Mouse (Mus musculus): Measurements from ENCODE around the gene Ntng1. TPM values are rescaled to one million over a fixed set of nuclear protein-coding genes. Genes with fewer than 3 reads are reported as not detected.

Gene Ntng1
- polyA plus RNA-seq (2014; fragmentation: Nextera tagmentation; extraction: Ambion mirVana) = 0.91 and 2.2 TPM in 2 replicates

DNA sequence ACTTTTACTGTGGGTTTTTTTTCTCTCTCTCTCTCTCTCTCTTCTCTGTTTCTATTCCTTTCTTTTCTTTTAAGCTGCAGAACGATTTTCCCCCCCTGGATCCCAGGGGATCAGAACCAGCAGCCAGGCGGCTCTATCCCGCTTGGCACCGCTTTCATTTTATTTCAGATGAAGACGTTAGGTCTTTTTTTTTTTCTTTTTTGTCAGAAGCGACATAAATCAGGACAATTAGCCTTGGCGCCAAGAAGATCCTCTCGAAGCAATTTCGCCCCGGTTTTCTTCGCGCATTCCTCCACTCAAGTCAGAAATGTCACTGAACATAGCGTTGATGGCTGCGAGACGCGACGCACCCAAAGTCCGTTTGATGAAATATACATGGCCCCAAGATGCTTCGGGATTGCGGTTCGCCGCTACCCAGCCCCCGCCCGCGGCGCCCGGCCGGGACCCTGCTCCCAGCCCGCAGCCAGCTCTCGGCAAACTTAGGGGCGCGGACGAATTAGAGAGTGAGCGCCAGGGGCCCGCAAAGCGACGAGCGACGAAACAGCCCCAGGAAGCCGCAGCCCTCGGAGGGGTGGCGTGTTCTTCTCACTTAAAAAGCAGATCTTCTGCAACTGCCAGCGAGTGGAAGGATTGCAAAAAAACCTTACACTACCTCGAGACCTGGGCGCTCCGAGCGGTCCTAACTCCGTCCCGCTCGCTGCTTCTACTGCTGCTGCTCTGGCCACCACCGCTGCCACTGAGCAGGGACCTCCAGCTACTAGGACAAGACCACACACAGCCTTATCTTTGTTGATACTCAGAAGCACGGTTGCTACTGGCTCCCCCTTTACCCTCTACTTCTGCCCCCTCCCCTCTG lies at the start of gene Ntng1:
Gene Ntng1 (minus strand): TSS at position 806 of the 856 bp plus-strand sequence.
- Histone ChIP-seq H3K9ac (ENCODE audit: low read length) (peak within 1 kb of the TSS; percentile 62), H3K36me3 (ENCODE audit: control insufficient read depth, insufficient read depth, low read length) (no peaks in the 10 kb centered on the region), H3K27ac (replicated peaks; ENCODE audit: low read depth, low read length) (no peak within 1 kb of the TSS), H3K4me2 (ENCODE audit: low read depth, severe bottlenecking) (peak within 1 kb of the TSS; percentile 99), H3K27me3 (ENCODE audit: control insufficient read depth, insufficient read depth, low read length) (peaks cover 2% of the 10 kb centered on the region; the same call in 1 of the 2 replicates), H3K4me1 (ENCODE audit: control insufficient read depth, insufficient read depth, low read length) (no peaks in the 10 kb centered on the region; the same call in 1 of the 2 replicates), H3K4me3 (ENCODE audit: low read depth, low read length) (peak within 1 kb of the TSS; percentile 61), H3K9me3 (ENCODE audit: control insufficient read depth, low read length) (no peaks in the 10 kb centered on the region)
- WGBS = under 1% methylated on average over 52 of the region's 52 CpGs
- DNase-seq (ENCODE audit: low spot score) = peak; percentile 74
- ATAC-seq (ENCODE audit: insufficient number of reproducible peaks, low FRiP score, low TSS enrichment, low read depth) = peak; percentile 46

DNA sequence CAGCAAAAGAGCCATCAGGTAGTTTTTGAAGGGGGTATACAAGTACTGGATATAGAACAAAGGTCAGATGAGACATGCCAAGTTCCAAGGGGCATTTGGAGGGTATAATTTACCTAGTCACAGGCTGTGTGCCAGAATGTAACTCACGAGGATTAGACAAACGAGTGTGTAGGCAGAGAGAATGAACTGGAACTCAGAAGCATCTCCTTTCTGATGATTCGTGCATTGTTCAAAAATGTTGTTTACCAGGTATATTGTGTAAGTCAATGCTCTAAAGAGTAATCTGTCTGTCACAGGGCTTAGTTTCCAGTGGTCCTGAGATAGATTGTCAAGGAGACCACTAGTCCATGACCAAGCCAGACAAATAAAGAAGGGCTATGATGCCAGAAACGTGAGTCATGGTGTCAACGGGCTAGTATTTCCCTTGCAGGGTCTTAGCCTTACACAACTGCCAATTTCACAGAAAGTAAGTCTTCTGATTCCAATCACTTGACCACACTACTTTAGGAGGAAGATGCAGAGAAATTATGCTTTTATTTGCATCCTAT lies 43.7 kb upstream of the Ntng1 start:
- Histone ChIP-seq H3K9me3 (ENCODE audit: control insufficient read depth, low read length) (no peaks in the 10 kb centered on the region), H3K9ac (ENCODE audit: low read length) (no peak overlapping the region)

DNA sequence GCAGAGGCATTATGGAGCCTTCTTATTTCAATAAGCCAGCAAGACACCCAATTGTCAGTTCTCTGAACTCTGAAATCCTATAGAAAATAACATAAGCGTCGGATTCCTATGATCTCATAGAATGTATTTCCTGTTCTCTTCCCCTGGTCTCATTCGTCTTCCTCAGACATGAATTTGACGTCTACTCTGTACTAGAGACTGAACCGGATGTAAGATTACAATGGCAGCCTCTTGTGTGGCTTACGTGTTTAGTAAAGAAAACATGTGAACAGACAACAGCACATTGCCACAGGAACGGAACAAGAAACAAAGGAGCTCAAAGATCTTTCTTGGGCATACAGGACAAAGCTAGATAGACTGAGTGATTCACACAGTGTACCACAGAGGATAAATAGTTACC lies 5.3 kb upstream of the Ntng1 start:
- H3K9me3 ChIP-seq (ENCODE audit: control insufficient read depth, low read length) = no peaks in the 10 kb centered on the region
- H3K4me1 ChIP-seq (ENCODE audit: control insufficient read depth, insufficient read depth, low read length) = no peaks in the 10 kb centered on the region
- DNase-seq (ENCODE audit: low spot score) (no peak), ATAC-seq (ENCODE audit: insufficient number of reproducible peaks, low FRiP score, low TSS enrichment, low read depth) (no peak)
- H3K4me2 ChIP-seq (ENCODE audit: low read depth, severe bottlenecking) = no peak overlapping the region
- 84% methylated on average over 7 of the region's 7 CpGs for WGBS
- no peak overlapping the region for H3K27ac ChIP-seq (replicated peaks; ENCODE audit: low read depth, low read length)
- H3K4me3 ChIP-seq (ENCODE audit: low read depth, low read length) = no peak overlapping the region
- no peaks in the 10 kb centered on the region for H3K27me3 ChIP-seq (ENCODE audit: control insufficient read depth, insufficient read depth, low read length)
- no peaks in the 10 kb centered on the region for H3K36me3 ChIP-seq (ENCODE audit: control insufficient read depth, insufficient read depth, low read length)
- no peak overlapping the region for H3K9ac ChIP-seq (ENCODE audit: low read length)

More for the DNA sequence above, 43.7 kb upstream of the Ntng1 start:
- ATAC-seq (ENCODE audit: insufficient number of reproducible peaks, low FRiP score, low TSS enrichment, low read depth) (no peak), DNase-seq (ENCODE audit: low spot score) (no peak)
- no peak overlapping the region for H3K27ac ChIP-seq (replicated peaks; ENCODE audit: low read depth, low read length)
- H3K4me2 ChIP-seq (ENCODE audit: low read depth, severe bottlenecking) = no peak overlapping the region
- H3K4me1 ChIP-seq (ENCODE audit: control insufficient read depth, insufficient read depth, low read length) = no peaks in the 10 kb centered on the region
- no peaks in the 10 kb centered on the region for H3K36me3 ChIP-seq (ENCODE audit: control insufficient read depth, insufficient read depth, low read length)
- no peak overlapping the region for H3K4me3 ChIP-seq (ENCODE audit: low read depth, low read length)
- WGBS = 85% methylated on average over 5 of the region's 5 CpGs
- H3K27me3 ChIP-seq (ENCODE audit: control insufficient read depth, insufficient read depth, low read length) = no peaks in the 10 kb centered on the region

DNA sequence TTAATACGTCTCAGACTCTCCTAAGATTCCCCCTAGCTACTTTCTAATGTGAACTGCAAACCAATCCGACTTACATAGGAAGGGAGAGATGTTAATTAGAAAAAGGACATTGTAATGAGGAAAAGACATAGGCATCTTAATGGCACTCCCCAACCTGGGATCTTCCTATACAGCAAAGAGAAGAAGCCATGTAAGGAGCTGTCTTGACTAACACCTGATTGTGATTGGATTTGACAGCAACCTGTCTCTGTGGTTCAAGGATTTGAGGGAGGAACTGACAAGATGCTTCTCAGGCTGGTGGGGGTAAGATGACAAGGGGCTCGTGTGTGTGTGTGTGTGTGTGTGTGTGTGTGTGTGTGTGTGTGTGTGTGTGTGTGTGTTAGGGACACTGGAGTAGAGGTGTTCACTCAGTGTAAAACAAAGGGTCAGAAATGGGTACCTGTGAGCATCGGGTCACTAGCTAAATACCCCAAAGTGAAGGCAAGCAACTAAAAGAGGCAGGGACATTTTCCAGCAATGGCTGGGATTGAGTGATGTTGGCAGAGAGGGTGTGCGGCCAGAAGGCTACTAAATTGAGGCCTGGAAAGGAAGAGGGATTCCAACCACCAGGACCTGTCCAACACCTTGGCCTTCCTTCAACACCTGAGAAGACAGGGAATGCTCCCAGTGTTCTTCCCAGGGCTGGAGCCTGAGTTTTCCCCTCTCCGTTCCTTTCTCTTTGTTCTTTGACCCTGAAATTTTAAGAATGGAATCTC lies 667 bp upstream of the Ntng1 start:
- Histone ChIP-seq H3K9ac (ENCODE audit: low read length) (no peak overlapping the region), H3K9me3 (ENCODE audit: control insufficient read depth, low read length) (no peaks in the 10 kb centered on the region), H3K4me3 (ENCODE audit: low read depth, low read length) (no peak overlapping the region), H3K36me3 (ENCODE audit: control insufficient read depth, insufficient read depth, low read length) (no peaks in the 10 kb centered on the region), H3K27ac (replicated peaks; ENCODE audit: low read depth, low read length) (no peak overlapping the region), H3K4me1 (ENCODE audit: control insufficient read depth, insufficient read depth, low read length) (no peaks in the 10 kb centered on the region; the same call in 1 of the 2 replicates), H3K4me2 (ENCODE audit: low read depth, severe bottlenecking) (no peak overlapping the region; the same call in 1 of the 2 replicates), H3K27me3 (ENCODE audit: control insufficient read depth, insufficient read depth, low read length) (peaks cover 2% of the 10 kb centered on the region; the same call in 1 of the 2 replicates)
- 41% methylated on average over 6 of the region's 6 CpGs for WGBS
- DNase-seq (ENCODE audit: low spot score) (no peak), ATAC-seq (ENCODE audit: insufficient number of reproducible peaks, low FRiP score, low TSS enrichment, low read depth) (no peak)

DNA sequence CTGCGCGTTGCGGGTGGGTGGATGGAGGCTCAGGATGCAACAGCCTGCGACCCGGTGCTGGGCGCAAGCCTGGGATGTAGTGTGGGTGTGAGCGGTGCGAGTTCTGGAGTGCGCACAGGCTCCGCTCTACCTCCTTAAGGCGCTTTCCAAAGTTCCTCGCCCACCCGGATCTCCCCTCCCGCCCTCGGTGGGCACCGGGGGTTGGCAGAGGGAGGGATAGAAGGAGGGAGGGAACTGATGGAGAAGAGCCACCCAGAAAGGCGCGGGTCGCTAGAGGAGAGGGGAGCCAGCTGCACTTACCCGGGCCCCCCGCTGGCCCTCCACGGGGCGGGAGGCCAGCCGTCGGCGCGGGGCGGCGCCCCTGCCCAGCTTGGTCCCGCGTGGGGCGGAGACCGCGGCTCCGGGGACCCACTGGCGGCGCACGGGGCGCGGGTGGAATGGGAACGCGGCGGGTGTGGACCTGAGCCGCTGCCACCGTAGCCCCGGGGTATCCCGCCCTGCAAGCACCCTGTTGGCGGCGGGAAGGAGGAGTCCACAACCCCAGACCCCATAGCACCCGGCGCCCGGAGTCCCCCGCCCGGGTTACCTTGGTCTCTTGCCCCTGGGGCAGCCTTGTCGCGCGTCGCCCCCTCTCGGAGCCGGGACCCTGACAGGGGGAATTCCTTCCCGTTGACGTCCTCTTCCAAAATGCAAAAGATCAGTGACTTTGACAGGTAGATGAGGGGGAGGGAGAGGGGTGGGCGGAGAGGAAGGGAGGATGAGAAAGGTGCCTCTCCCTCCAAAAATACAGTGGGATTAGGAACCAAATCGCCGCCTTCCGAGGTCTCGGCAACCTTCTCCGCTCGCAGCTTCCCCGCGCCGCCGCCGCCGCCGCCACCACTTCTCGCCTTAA lies 1.3 kb downstream of the Ntng1 start:
- H3K4me2 ChIP-seq (ENCODE audit: low read depth, severe bottlenecking) = peak overlapping the region; percentile 99
- peak; percentile 53 for DNase-seq (ENCODE audit: low spot score)
- no peaks in the 10 kb centered on the region for H3K9me3 ChIP-seq (ENCODE audit: control insufficient read depth, low read length)
- ATAC-seq (ENCODE audit: insufficient number of reproducible peaks, low FRiP score, low TSS enrichment, low read depth) = peak; percentile 64; the same call in 1 of the 2 replicates
- H3K4me3 ChIP-seq (ENCODE audit: low read depth, low read length) = peak overlapping the region; percentile 61
- H3K27ac ChIP-seq (replicated peaks; ENCODE audit: low read depth, low read length) = no peak overlapping the region
- peak overlapping the region; percentile 62 for H3K9ac ChIP-seq (ENCODE audit: low read length)
- H3K36me3 ChIP-seq (ENCODE audit: control insufficient read depth, insufficient read depth, low read length) = no peaks in the 10 kb centered on the region
- H3K27me3 ChIP-seq (ENCODE audit: control insufficient read depth, insufficient read depth, low read length) = peaks cover 2% of the 10 kb centered on the region; the same call in 1 of the 2 replicates
- no peaks in the 10 kb centered on the region; the same call in 1 of the 2 replicates for H3K4me1 ChIP-seq (ENCODE audit: control insufficient read depth, insufficient read depth, low read length)
- WGBS = under 1% methylated on average over 57 of the region's 77 CpGs

DNA sequence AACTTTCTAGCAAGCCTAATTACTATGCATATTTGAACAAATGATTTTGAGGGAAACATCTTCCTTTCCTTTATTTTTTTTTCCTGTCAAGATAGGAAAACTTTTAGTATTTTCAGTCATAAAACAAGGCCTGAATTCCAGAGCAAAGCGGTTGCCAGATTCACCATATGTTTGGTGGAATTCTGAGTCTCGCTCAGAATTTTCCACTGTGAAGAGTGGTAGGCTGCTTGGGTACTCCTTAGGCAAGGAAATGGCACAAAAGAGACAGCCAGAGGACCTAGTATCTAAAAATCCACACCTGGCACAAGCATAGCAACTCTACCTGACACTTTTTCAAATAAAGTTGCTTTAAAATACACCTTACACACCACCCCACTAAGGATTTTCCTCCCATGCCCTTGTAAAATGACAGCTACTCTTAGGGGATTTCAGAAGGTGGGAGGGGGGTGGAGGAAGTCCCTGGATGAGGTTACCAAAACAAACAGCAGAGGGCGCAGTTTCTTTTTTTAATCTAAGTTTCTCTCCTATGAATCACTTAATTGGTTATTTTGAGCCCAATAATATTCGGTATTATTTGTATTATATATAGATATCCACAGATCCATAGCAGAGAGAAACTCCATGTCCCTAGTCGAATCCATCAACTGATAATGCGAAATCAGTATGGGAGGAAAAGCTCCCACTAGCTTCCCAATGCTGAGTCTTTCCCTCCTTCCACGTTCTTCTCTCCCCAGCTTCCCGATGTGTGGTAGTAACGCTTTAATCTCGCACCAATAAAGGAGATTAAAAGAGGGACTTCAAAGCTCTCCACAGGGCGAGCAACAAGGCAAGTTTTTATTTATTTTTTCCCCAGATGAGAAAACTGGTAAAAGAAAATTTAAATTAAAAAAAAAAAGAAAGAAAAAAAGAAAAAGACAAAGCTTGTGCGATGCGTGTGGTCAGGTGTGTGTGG lies 2.2 kb downstream of the Ntng1 start:
- Histone ChIP-seq H3K9me3 (ENCODE audit: control insufficient read depth, low read length) (no peaks in the 10 kb centered on the region), H3K27me3 (ENCODE audit: control insufficient read depth, insufficient read depth, low read length) (peaks cover 2% of the 10 kb centered on the region; the same call in 1 of the 2 replicates), H3K4me3 (ENCODE audit: low read depth, low read length) (peak overlapping the region; percentile 61), H3K36me3 (ENCODE audit: control insufficient read depth, insufficient read depth, low read length) (no peaks in the 10 kb centered on the region), H3K4me1 (ENCODE audit: control insufficient read depth, insufficient read depth, low read length) (no peaks in the 10 kb centered on the region; the same call in 1 of the 2 replicates), H3K4me2 (ENCODE audit: low read depth, severe bottlenecking) (peak overlapping the region; percentile 99), H3K27ac (replicated peaks; ENCODE audit: low read depth, low read length) (no peak overlapping the region), H3K9ac (ENCODE audit: low read length) (peak overlapping the region; percentile 62)
- 4% methylated on average over 13 of the region's 13 CpGs for WGBS
- ATAC-seq (ENCODE audit: insufficient number of reproducible peaks, low FRiP score, low TSS enrichment, low read depth) (peak; percentile 9; the same call in 1 of the 2 replicates), DNase-seq (ENCODE audit: low spot score) (peak; percentile 66)

DNA sequence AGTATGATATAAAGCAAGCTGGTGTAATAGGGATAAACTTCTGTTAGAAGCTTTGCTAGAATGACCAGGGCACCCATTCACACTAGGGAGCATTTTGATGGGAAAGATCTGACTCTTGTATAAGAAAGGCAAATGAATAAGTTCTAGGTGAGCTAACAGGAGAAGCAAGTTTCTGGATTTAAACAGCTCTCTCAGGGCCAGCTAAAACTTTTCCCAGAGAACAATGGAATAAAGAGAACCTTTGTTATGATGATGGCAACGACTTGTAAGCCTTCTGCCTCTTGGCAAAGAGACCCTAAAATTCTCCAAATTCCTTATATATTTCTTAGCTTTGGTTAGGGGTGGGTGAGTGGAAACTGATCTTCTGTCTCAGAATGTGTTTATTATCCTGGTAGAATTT lies 7.7 kb downstream of the Ntng1 start:
- DNase-seq (ENCODE audit: low spot score) (no peak), ATAC-seq (ENCODE audit: insufficient number of reproducible peaks, low FRiP score, low TSS enrichment, low read depth) (no peak)
- H3K27me3 ChIP-seq (ENCODE audit: control insufficient read depth, insufficient read depth, low read length) = no peaks in the 10 kb centered on the region
- H3K9ac ChIP-seq (ENCODE audit: low read length) = no peak overlapping the region
- WGBS = 27% methylated on average over 1 of the region's 1 CpGs
- no peak overlapping the region for H3K4me2 ChIP-seq (ENCODE audit: low read depth, severe bottlenecking)
- no peaks in the 10 kb centered on the region for H3K4me1 ChIP-seq (ENCODE audit: control insufficient read depth, insufficient read depth, low read length)
- no peaks in the 10 kb centered on the region for H3K9me3 ChIP-seq (ENCODE audit: control insufficient read depth, low read length)
- no peaks in the 10 kb centered on the region for H3K36me3 ChIP-seq (ENCODE audit: control insufficient read depth, insufficient read depth, low read length)
- no peak overlapping the region for H3K27ac ChIP-seq (replicated peaks; ENCODE audit: low read depth, low read length)
- H3K4me3 ChIP-seq (ENCODE audit: low read depth, low read length) = no peak overlapping the region
